Mouse (Mus musculus) spleen, embryonic (tissue): ENCODE results near the gene Lat.

Experiments used
- CTCF ChIA-PET: fragments of 350-600 bp; sonication (Branson Sonifier 250); formaldehyde crosslinking; loops from one replicate; lab custom pipeline; 2022; lab: Charles Lee

Gene Lat

DNA sequence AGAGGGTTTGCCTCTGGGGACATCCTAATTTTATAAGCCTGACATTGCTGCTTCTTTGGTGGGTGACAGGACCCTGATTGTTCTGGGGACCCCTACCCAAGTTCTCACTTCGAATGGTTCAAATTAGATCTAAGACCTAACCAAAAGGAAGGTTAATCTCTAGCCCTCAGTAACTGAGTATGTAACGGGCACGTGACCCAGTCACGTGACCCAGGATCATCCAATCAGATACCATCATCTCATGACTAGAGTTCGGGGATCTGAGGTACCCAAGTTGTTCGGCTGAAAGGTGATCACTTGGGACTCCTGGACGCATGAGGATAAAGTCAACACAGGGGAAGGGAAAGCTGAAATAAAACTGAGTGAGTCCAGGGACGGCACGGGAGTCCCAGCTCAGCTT is 3.6 kb upstream of the Lat start:
- CTCF ChIA-PET = interaction anchor here (0.6 kb wide), 1 partner anchor 287 kb away, joined by 8 read pairs; no protein-coding TSS in a partner anchor

DNA sequence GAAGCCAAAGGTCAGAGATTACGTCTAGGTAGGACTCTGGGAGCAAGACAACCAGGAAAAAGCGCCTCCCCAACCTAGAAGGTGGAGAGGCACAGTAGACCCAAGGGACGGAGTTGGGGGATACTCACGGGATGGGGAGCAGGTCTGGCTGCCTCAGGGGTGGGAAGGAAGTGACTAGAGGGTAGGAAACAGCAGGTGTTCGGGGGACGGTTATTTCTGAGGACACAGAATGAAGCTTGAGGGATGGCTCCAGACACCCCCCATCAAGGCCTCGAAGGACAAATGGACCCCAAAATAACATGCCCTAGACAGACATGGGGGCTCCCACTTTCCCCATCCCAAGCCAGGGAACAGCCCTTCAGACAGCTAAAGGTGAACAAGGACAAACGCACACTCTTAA is 1.0 kb downstream of the Lat start:
- CTCF ChIA-PET = no interaction called here

GRCm38 (mm10) chr7:126367636-126368035 is 1.7 kb downstream of the Lat start:
- CTCF ChIA-PET = no interaction called here

GRCm38 (mm10) chr7:126363038-126363437 is 6.3 kb downstream of the Lat start:
- CTCF ChIA-PET = no interaction called here

DNA sequence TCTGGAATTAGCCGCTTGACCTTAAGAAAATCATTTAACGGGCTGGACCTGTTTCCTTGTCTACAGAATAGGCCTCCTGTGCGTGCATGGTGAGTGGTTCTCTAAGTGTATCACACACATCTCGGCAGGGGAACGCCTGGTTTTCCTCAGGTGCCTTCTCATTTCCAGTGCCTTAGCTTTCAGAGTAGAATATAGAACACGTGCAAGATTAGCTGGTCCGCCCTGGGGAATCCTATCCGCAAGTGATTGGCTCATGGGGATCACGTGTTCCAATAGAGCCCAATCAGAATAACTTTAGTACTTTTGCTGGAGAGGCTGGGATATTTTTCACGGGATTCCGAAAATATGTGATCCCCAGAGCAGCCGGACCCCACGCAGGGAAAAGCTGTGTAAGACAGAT is 10.3 kb downstream of the Lat start:
- CTCF ChIA-PET = interaction anchor here (1.1 kb wide), 1 partner anchor 11 kb away, joined by 3 read pairs; no protein-coding TSS in a partner anchor

DNA sequence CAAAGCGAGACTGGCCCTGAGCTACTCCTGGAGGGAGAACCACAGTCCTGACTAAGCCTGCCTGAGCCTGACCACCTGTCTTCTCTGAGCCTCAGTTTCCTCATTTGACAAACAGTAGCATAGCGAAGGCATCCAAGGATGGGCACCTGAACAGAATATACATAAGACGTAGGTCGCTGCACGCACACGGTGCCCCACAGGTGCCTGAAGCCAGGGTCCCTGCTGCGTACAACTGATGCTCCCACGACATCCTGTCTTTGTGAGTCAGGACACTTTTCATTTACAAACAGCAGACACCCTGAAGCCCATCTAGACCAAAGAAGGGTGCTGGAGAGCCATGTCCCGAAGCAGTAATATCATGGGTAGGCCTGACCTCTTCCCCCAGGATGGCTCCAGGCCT is 11.0 kb downstream of the Lat start:
- CTCF ChIA-PET = interaction anchor here (0.7 kb wide), 1 partner anchor 116 kb away, joined by 4 read pairs; no protein-coding TSS in a partner anchor

DNA sequence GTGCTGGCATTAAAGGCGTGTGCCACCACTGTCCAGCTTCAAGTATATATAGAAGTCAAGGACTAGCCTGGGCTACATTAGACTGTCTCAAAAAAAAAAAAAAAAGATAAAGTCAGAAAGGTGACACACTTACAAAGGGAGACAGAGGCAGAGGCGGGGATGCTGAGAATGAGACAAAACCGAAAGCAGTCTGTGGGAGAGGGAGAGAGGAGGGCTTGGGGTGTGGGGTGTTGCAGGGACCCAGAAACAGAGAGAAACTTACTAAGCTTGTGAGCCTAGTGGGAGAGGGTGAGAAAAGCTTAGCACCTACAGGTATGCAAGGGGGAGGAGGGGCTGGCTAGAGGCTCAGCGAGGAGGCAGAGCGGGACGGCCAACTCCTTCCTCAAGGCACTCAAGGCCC is 11.5 kb downstream of the Lat start:
- CTCF ChIA-PET = interaction anchor here (0.7 kb wide), 1 partner anchor 116 kb away, joined by 4 read pairs; no protein-coding TSS in a partner anchor

DNA sequence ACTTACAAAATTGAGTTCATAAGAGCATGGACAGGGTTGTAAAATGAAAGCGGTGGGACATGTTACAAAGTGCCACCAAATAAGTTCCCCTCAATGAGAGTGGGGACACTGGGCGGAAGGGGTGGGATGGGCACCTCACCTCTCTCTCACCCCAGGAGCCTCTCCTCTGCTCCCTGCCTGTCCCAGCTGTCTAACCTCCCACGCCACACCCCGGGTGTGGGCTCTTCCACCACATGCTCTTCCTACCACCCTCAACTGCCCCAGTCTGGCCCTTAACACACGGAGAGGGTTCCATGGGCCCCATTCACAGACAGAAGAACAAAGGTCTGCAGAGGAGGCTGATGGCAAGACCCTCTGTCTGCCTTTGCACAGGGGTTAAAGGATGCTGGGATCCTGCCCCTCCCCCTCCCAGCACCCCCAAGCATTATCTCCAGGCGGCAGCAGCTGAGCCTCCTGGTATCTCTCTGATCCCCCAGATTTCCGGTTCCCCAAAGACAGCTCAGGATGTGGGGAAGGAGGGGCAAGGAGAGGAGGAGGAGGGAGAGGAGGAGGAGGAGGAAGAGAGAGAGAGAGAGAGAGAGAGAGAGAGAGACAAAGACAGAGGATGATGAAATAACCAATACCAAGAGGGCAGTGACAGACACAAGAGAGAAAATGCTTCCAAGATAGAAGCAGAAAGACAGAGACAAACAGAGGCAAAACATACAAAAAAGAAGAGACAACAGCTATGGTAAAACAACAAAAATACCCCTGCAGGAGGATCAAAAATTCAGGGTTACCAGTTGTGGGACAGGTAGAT is 12.4 kb downstream of the Lat start:
- CTCF ChIA-PET = no interaction called here

DNA sequence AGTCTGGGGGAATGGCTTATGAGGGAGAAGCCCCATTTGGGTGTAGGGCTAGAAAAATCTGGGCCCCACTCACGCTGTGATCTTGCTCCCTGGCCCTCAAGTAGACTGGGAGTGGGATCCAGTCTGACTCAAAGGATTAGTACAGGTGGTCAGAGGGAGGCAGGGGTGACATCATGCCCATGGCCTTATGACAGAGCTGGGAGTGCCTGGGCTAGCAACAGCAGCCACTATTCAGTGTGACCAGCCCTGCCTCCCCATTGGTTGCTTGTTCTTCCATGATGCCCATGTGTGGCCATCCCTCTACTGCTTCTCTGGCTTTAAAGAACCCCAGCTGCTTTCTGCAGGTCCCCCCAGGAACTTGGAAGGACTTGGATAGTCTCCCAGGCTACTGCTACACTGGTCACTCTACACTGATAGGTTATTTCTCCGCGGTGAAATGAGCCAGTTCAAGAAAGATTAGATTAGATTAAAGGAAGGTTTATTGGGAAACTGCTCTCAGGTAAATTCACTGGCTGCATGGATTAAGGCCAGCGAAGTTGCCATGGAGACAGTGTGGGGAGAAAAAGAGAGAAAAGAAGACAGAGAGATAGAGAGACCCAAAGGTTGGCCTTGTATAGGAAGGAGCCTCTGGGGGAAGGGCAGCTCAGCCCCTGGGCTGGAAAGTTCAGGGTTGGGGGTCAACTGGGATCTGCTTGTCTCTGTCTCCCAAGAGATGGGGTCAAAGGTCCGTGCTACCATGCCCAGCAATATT is 13.3 kb downstream of the Lat start:
- CTCF ChIA-PET = interaction anchor here (0.5 to 0.7 kb wide), 2 partner anchors 103 to 110 kb away, joined by 3 read pairs; no protein-coding TSS in a partner anchor

DNA sequence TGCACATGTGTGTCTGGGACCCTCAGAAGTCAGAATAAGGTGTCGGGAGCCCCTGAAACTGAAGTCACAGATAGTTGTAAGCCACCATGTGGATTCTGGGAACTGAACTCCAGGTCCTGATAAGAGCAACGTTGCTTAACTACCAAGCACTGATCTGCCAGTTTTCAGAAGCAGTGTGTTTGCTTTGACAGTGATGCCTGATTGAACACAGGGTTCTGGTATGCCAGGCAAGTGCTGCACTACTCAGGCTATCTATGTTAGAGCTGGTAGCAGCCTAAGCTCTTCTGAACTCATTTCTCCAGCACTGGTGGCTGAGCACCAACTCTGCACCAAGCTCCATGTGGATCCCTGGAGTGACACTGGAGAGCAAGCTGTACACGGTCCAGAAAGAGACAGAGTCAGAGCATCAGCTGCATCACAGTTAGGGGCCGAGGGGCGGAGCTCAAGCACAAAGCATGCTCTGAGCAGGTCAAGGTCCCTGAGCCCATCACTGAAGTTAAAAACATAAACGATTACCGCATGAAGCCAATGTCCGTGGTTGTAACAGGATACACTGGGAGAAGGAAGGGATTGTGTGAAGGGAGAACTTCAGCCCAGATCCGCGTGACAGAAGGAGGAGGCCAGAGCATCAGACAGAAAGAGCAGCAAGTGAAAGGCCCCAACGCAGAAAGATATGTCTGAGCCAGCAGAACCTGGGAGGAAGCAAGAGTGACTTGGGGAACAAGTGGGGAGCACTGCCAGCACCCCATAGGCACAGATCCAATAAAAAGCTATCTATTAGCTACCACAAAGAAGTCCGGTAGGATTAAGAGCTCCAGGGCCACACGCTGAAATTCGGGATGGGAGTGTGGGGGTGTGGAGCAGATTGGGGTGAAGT is 14.4 kb downstream of the Lat start:
- CTCF ChIA-PET = interaction anchor here (0.6 to 0.7 kb wide), 3 partner anchors 82 to 971 kb away, joined by 3 to 4 read pairs (median 3); no protein-coding TSS in a partner anchor

GRCm38 (mm10) chr7:126353994-126354365 is 15.4 kb downstream of the Lat start:
- CTCF ChIA-PET = interaction anchor here (0.7 kb wide), 2 partner anchors 13 to 972 kb away, joined by 3 to 4 read pairs; no protein-coding TSS in a partner anchor

GRCm38 (mm10) chr7:126353251-126353993 is 15.9 kb downstream of the Lat start:
- CTCF ChIA-PET = interaction anchor here (0.7 kb wide), 1 partner anchor 13 kb away, joined by 3 read pairs; no protein-coding TSS in a partner anchor

- CTCF ChIA-PET = no interaction called here
Measured at GRCm38 (mm10) chr7:126351419-126351951, 17.9 kb downstream of the Lat start.

- CTCF ChIA-PET = no interaction called here
Measured at GRCm38 (mm10) chr7:126350748-126351418, 18.5 kb downstream of the Lat start.

GRCm38 (mm10) chr7:126348293-126348692 is 21.1 kb downstream of the Lat start:
- CTCF ChIA-PET = interaction anchor here (1.0 kb wide), 1 partner anchor 11 kb away, joined by 3 read pairs; no protein-coding TSS in a partner anchor

GRCm38 (mm10) chr7:126347098-126347497 is 22.3 kb downstream of the Lat start:
- CTCF ChIA-PET = interaction anchor here (0.6 kb wide), 1 partner anchor 26 kb away, joined by 11 read pairs; no protein-coding TSS in a partner anchor

DNA sequence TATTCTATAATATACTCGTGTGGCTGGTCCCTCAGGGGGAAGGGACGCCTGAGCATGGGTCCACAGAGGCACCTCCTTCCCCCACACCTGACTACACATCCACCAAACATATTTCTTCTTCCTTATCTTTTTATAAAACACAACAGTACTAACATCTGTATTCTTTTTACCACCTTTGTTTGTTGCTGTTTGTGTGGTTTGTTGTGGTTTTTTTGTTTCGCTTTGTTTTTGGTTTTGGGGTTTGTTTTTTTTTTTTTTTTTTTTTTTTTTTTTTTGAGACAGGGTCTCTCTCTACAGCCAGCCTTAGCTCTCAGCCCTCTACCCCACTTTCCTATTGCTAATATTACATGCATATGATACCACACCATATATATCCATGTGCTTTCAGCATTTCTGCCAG is 23.4 kb downstream of the Lat start:
- CTCF ChIA-PET = no interaction called here

DNA sequence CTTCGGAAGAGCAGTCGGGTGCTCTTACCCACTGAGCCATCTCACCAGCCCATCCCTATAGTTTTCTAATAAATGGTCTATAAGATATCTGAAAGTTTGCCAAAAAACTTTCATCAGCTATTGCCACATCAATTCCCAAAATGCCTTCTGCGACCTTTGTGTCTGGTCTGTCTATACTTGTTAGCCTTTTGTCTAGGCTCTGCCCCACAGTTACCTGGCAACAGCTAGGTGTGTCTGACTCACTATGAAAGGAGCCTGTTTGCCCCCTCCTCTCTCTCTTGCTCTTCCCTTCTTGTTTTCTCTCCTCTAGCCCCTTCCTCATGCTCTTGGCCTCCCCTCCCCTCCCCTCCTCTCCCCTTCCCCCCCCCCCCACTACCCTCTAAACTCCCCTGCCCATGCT is 23.8 kb downstream of the Lat start:
- CTCF ChIA-PET = no interaction called here

DNA sequence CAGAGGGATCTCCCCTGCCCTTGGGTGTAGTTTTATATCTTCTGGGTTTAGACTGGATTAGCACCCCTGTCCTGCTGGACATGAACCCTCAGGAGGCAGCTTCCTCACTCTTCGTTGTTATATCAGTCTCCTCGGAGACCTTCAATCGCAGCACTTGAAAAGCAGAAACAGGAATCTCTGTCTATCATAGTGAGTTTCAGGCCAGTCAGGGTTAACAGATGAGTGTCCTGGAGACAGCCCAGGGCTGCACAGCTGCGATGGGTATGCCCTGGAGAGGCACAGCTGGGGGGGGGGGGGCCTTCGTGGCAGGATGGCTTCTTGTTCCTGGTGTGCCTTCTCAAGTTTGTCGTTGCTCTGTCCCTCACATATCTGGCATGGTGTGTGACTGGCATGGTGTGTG is 28.5 kb downstream of the Lat start:
- CTCF ChIA-PET = interaction anchor here (0.6 to 1.1 kb wide), 2 partner anchors 13 to 24 kb away, joined by 3 to 4 read pairs; no protein-coding TSS in a partner anchor
